Mouse (Mus musculus) heart, embryonic 15.5 days (tissue): ENCODE results near the gene Uvrag. TPM values are rescaled to one million over a fixed set of nuclear protein-coding genes. Genes with fewer than 3 reads are reported as not detected.

Source experiments
- ATAC-seq: fragments of 200-750 bp; cut with Nextera tagmentation; replicated peaks from 2 replicates; pipeline ENCODE4 v1.8.0; 2017; ENCODE audit warnings: low read depth, moderate TSS enrichment; ENCODE audit not compliant: insufficient number of reproducible peaks, insufficient read depth, low FRiP score
- H3K27ac ChIP-seq: fragments of 300-500 bp; sonication (generic); 2 replicates; pipeline ENCODE4 v1.5.1; 2015; ENCODE audit warnings: mild to moderate bottlenecking, inconsistent platforms
- H3K27me3 ChIP-seq: fragments of 300-500 bp; sonication (generic); 2 replicates; pipeline ENCODE4 v1.6.1; 2015; ENCODE audit warnings: inconsistent platforms
- H3K36me3 ChIP-seq: fragments of 300-500 bp; sonication (generic); 2 replicates; pipeline ENCODE4 v1.6.1; 2015; ENCODE audit warnings: mild to moderate bottlenecking, inconsistent platforms
- H3K4me1 ChIP-seq: fragments of 300-500 bp; sonication (generic); replicated peaks from 2 replicates; pipeline ENCODE4 v1.6.1; 2015; ENCODE audit warnings: inconsistent platforms
- H3K4me2 ChIP-seq: fragments of 300-500 bp; sonication (generic); 2 replicates; pipeline ENCODE4 v1.6.1; 2015; ENCODE audit warnings: inconsistent platforms, mild to moderate bottlenecking, moderate library complexity
- H3K4me3 ChIP-seq: fragments of 300-500 bp; sonication (generic); 2 replicates; pipeline ENCODE4 v1.5.1; 2015; ENCODE audit warnings: mild to moderate bottlenecking, inconsistent platforms
- H3K9ac ChIP-seq: fragments of 300-500 bp; sonication (generic); 2 replicates; pipeline ENCODE4 v1.6.1; 2015; ENCODE audit warnings: mild to moderate bottlenecking, inconsistent platforms
- H3K9me3 ChIP-seq: fragments of 300-500 bp; sonication (generic); replicated peaks from 2 replicates; pipeline ENCODE4 v1.6.1; 2016; ENCODE audit warnings: inconsistent platforms
- WGBS: fragments of 180-500 bp; shearing (Covaris S2); methylation state at CpG from one replicate; pipeline ENCODE4 v1.1.7; 2015; ENCODE audit warnings: mixed read lengths; 5-methylcytosine and 5-hydroxymethylcytosine counted together
- polyA plus RNA-seq: library from polyadenylated mRNA; unstranded; fragments of >200 nt; fragmentation: Nextera tagmentation; extraction: Ambion mirVana; gene quantifications from 2 replicates; pipeline ENCODE4 v1.2.1, GENCODE M21; 2015

Gene Uvrag
- polyA plus RNA-seq, 1 experiment from 2014 or later: 16.0 TPM

- Histone ChIP-seq H3K27me3 (peaks cover 22% of the 10 kb centered on the region), H3K9ac (no peak overlapping the region), H3K4me3 (no peak overlapping the region), H3K4me1 (peaks cover 76% of the 10 kb centered on the region), H3K27ac (no peak overlapping the region), H3K36me3 (no peaks in the 10 kb centered on the region), H3K4me2 (peak overlapping the region; percentile 98; the same call in 1 of the 2 replicates), H3K9me3 (no peaks in the 10 kb centered on the region)
- WGBS: 59% methylated on average over 3 of the region's 3 CpGs
- ATAC-seq: no peak
Measured at GRCm38 (mm10) chr7:98840771-98841170, 300.2 kb downstream of the Uvrag start.

GRCm38 (mm10) chr7:98839312-98839711 is 301.6 kb downstream of the Uvrag start:
- H3K9ac ChIP-seq: peak overlapping the region; percentile 56
- H3K36me3 ChIP-seq: no peaks in the 10 kb centered on the region
- ATAC-seq: no peak
- WGBS: 7% methylated on average over 12 of the region's 12 CpGs
- H3K4me1 ChIP-seq: peaks cover 87% of the 10 kb centered on the region
- no peaks in the 10 kb centered on the region for H3K9me3 ChIP-seq
- peaks cover 30% of the 10 kb centered on the region for H3K27me3 ChIP-seq
- H3K4me3 ChIP-seq: peak overlapping the region; percentile 61
- H3K27ac ChIP-seq: no peak overlapping the region
- H3K4me2 ChIP-seq: peak overlapping the region; percentile 98

- Histone ChIP-seq H3K4me3 (peak overlapping the region; percentile 61), H3K36me3 (no peaks in the 10 kb centered on the region), H3K27me3 (peaks cover 35% of the 10 kb centered on the region), H3K27ac (0 out of 2 replicates have a peak overlapping the region, but pooled peaks have one; percentile 4), H3K4me1 (peaks cover 82% of the 10 kb centered on the region), H3K4me2 (peak overlapping the region; percentile 98), H3K9me3 (no peaks in the 10 kb centered on the region), H3K9ac (peak overlapping the region; percentile 56)
- WGBS: under 1% methylated on average over 48 of the region's 48 CpGs
- ATAC-seq: peak; percentile 60
Measured at GRCm38 (mm10) chr7:98838729-98839141, 302.2 kb downstream of the Uvrag start.

GRCm38 (mm10) chr7:98837901-98838300 is 303.0 kb downstream of the Uvrag start:
- Histone ChIP-seq H3K27me3 (peaks cover 42% of the 10 kb centered on the region), H3K4me2 (peak overlapping the region; percentile 98), H3K9ac (peak overlapping the region; percentile 32; the same call in 1 of the 2 replicates), H3K4me1 (peaks cover 75% of the 10 kb centered on the region), H3K27ac (no peak overlapping the region), H3K9me3 (no peaks in the 10 kb centered on the region), H3K4me3 (peak overlapping the region; percentile 61), H3K36me3 (no peaks in the 10 kb centered on the region)
- ATAC-seq: peak; percentile 44; the same call in 1 of the 2 replicates
- under 1% methylated on average over 17 of the region's 17 CpGs for WGBS

- H3K27me3 ChIP-seq: peaks cover 53% of the 10 kb centered on the region
- H3K9me3 ChIP-seq: no peaks in the 10 kb centered on the region
- H3K4me2 ChIP-seq: peak overlapping the region; percentile 98
- H3K4me1 ChIP-seq: peaks cover 72% of the 10 kb centered on the region
- WGBS: 3% methylated on average over 23 of the region's 23 CpGs
- peak overlapping the region; percentile 60; the same call in 1 of the 2 replicates for H3K9ac ChIP-seq
- no peak overlapping the region for H3K27ac ChIP-seq
- H3K36me3 ChIP-seq: no peaks in the 10 kb centered on the region
- H3K4me3 ChIP-seq: peak overlapping the region; percentile 61
- no peak for ATAC-seq
Measured at GRCm38 (mm10) chr7:98836646-98837045, 304.3 kb downstream of the Uvrag start.

GRCm38 (mm10) chr7:98835519-98836441 is 305.2 kb downstream of the Uvrag start:
- ATAC-seq: no peak
- H3K4me2 ChIP-seq: peak overlapping the region; percentile 98
- H3K4me1 ChIP-seq: peaks cover 64% of the 10 kb centered on the region
- H3K36me3 ChIP-seq: no peaks in the 10 kb centered on the region
- H3K9ac ChIP-seq: peak overlapping the region; percentile 60
- under 1% methylated on average over 45 of the region's 46 CpGs for WGBS
- peak overlapping the region; percentile 61 for H3K4me3 ChIP-seq
- no peaks in the 10 kb centered on the region for H3K9me3 ChIP-seq
- H3K27me3 ChIP-seq: peaks cover 61% of the 10 kb centered on the region
- no peak overlapping the region for H3K27ac ChIP-seq

Other genes starting within 250 kb of the Uvrag start
- gene Dgat2, start 41.6 kb upstream of the Uvrag start, polyA plus RNA-seq: 26.9 and 29.5 TPM in 2 replicates
- gene Mogat2, start 97.5 kb upstream of the Uvrag start, polyA plus RNA-seq: 0.70 and 0.74 TPM in 2 replicates
- gene Map6, start 126.3 kb upstream of the Uvrag start, polyA plus RNA-seq: 2.8 and 5.4 TPM in 2 replicates
- 1,031 and 1,221 TPM in 2 replicates for gene Serpinh1, start 212.1 kb upstream of the Uvrag start, polyA plus RNA-seq
- 20.8 and 26.1 TPM in 2 replicates for gene Gdpd5, start 240.3 kb upstream of the Uvrag start, polyA plus RNA-seq